Mouse (Mus musculus): ENCODE data around the gene Pgpep1l. TPM values are rescaled to one million over a fixed set of nuclear protein-coding genes. Genes with fewer than 3 reads are reported as not detected.

Pgpep1l gene
- polyA plus RNA-seq, 1 experiment from 2014 or later: not detected

DNA sequence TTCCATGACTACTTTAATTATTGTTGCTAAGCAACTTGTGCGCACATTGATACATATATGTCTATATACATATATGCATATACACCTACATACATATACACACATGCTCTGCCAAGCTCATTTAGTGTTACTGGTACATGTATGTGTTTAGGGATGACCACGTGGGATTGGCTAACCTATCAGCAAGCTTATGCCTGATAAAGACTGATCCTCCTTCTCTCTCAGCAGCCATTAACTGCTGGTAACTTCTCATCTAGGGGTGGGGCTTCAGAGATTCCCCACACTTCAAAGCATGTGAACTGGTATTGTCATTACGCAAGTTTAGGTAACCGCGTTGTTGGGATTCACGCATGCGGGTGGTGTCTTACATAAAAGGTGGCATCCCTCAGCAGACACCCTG, 64.4 kb downstream of the Pgpep1l start:
- Histone ChIP-seq H3K4me3 (no peak overlapping the region), H3K4me1 (no peaks in the 10 kb centered on the region), H3K36me3 (peaks cover 84% of the 10 kb centered on the region), H3K4me2 (no peak overlapping the region), H3K9ac (no peak overlapping the region), H3K9me3 (no peaks in the 10 kb centered on the region), H3K27ac (no peak overlapping the region), H3K27me3 (no peaks in the 10 kb centered on the region)
- no peak for ATAC-seq (ENCODE audit: borderline replicate concordance, extremely low read depth, low FRiP score, low TSS enrichment)
- 93% methylated on average over 7 of the region's 7 CpGs for WGBS

DNA sequence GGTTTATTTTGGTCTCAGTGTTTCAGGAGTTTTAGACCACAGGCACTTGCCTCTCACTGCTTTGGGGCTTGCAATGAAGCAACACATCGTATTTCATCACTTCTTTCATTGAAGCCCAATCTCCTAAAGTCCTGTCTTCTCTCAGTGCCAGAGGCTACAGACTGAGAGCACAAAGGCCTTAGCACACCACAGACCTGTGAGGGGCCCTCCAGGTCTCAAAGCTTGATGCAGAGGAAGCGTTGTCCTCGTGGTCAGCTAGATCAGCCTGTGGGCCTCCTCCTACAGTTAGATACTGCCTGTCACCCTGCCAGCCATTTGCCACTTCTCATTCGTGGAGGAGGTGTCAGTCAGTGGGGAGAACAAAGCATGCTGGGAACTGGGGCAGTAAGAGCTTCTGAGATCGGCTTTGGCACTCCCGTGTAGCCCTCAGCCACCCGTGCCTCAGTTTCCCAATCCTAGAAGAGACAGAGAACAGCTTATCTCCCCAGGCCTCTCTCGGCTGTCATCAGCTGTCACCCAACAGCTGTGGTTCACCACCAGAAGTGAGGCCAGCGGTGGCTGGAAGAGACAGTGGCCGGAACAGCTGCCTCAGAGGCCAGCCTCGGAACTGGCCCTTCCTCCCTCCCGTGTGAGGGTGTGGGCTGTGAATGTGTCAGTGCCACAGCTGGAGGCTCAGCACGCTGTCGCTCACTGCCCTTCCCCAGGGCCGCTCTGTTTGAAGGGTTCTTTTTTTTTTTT, 69.9 kb downstream of the Pgpep1l start:
- Histone ChIP-seq H3K27me3 (no peaks in the 10 kb centered on the region), H3K9ac (no peak overlapping the region), H3K36me3 (peaks cover 91% of the 10 kb centered on the region), H3K4me2 (no peak overlapping the region), H3K4me3 (no peak overlapping the region), H3K4me1 (no peaks in the 10 kb centered on the region), H3K27ac (no peak overlapping the region), H3K9me3 (no peaks in the 10 kb centered on the region)
- 57% methylated on average over 15 of the region's 15 CpGs for WGBS
- no peak for ATAC-seq (ENCODE audit: borderline replicate concordance, extremely low read depth, low FRiP score, low TSS enrichment)

DNA sequence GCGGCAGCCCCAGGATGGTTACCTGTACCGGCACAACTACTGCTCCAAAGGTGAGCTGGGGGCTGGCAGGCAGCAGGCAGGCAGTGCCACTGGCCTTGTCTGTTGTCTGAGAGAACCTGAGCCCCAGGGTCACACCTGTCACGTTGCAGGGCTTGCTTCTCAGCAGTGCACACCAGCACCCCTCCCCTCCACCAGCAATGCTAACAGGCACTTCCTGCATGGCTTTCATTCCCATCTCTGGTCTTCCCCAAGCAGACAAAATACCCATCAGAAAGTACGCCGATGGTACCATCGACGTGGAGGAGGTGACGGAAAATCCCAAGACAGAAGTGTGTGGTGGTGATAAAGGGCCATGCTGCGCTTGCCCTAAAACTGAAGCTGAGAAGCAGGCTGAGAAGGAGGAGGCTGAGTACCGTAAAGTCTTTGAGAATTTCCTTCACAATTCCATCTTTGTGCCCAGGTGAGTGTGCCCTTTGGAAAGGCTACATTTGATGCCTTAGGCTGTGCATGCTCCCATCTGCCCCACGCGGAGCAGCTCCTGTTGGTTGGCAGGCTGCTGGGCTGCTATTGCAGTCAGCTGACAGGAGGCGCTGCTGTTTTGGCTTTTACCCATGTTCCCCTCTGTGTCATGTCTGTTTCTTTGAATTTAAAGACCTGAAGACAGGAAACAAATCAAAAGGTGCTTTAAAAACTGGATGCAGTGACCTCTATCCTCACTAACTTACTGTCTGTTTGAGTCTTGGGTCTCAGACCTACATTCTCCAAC, 74.2 kb downstream of the Pgpep1l start:
- H3K36me3 ChIP-seq: peaks cover 77% of the 10 kb centered on the region
- WGBS: 89% methylated on average over 13 of the region's 13 CpGs
- no peaks in the 10 kb centered on the region for H3K9me3 ChIP-seq
- ATAC-seq (ENCODE audit: borderline replicate concordance, extremely low read depth, low FRiP score, low TSS enrichment): no peak
- H3K4me2 ChIP-seq: no peak overlapping the region
- no peaks in the 10 kb centered on the region for H3K27me3 ChIP-seq
- H3K27ac ChIP-seq: no peak overlapping the region
- no peaks in the 10 kb centered on the region for H3K4me1 ChIP-seq
- H3K4me3 ChIP-seq: no peak overlapping the region
- H3K9ac ChIP-seq: no peak overlapping the region

DNA sequence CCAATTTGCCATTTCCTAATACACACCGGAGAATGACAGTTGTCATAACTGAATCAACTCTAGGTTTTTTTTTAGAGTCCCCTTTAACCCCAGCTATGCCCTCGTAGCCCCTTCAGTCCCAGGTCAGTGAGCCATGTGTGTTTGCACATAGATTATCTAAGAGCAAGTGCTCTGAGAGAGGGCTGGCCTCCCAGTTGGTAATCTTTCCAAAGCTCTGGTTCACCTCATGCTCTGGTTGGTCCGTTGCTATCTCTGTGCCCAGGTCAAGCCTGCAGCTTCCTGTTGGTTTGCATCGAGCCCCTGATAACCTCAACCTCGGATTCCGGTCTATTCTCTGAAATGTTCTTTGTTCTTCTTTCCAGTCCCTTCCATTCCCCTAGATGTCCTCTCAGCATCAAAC, 74.8 kb downstream of the Pgpep1l start:
- WGBS: 52% methylated on average over 6 of the region's 6 CpGs
- peaks cover 77% of the 10 kb centered on the region for H3K36me3 ChIP-seq

More for the DNA sequence above, 74.8 kb downstream of the Pgpep1l start:
- Histone ChIP-seq H3K4me2 (no peak overlapping the region), H3K27me3 (no peaks in the 10 kb centered on the region), H3K9me3 (no peaks in the 10 kb centered on the region), H3K4me3 (no peak overlapping the region), H3K27ac (no peak overlapping the region), H3K4me1 (no peaks in the 10 kb centered on the region), H3K9ac (no peak overlapping the region)
- no peak for ATAC-seq (ENCODE audit: borderline replicate concordance, extremely low read depth, low FRiP score, low TSS enrichment)

Other genes with a start within 250 kb of the Pgpep1l start
- 1.1 and 3.7 TPM in 2 replicates for gene Fam169b, start 9.6 kb upstream of the Pgpep1l start, polyA plus RNA-seq (2015; fragmentation: Nextera tagmentation; extraction: Ambion mirVana)